Mouse (Mus musculus): ENCODE measurements at regions not wholly inside any gene's neighbourhood (a gene's known extent, or its start where the extent isn't known, plus 50 kb on each side); places are given as distances from the start of the nearest gene placed in this dataset.

GRCm38 (mm10) chr13:28502171-28502570 is 244.8 kb downstream of the Gm11361 start (continued):
- TF ChIP-seq CHD1 (IDR thresholded peaks at IDR 0.05; ENCODE audit: low read depth, low read length) (no peak), E2F4 (IDR thresholded peaks at IDR 0.05; ENCODE audit: insufficient replicate concordance, low read depth, low read length) (no peak), GABPA (IDR thresholded peaks at IDR 0.05; ENCODE audit: insufficient replicate concordance, low read depth, low read length) (no peak), HCFC1 (IDR thresholded peaks at IDR 0.05; ENCODE audit: low read depth, low read length) (peak; percentile 35; the same call in 1 of the 2 replicates), POLR2A (IDR thresholded peaks at IDR 0.05; ENCODE audit: low read depth, low read length) (no peak), MAFK (IDR thresholded peaks at IDR 0.05; ENCODE audit: insufficient replicate concordance, low read length) (no peak), POLR2AphosphoS2 (IDR thresholded peaks at IDR 0.05; ENCODE audit: low read depth, low read length) (no peak), RCOR1 (conservative IDR thresholded peaks at IDR 0.05; ENCODE audit: low read depth, low read length) (no peak), UBTF (IDR thresholded peaks at IDR 0.05; ENCODE audit: low read depth, low read length) (no peak), JUN (IDR thresholded peaks at IDR 0.05; ENCODE audit: insufficient read depth, low read depth, low read length) (no peak), MAZ (IDR thresholded peaks at IDR 0.05; ENCODE audit: low read depth, low read length) (peak; percentile 53; the same call in 1 of the 2 replicates), NELFE (IDR thresholded peaks at IDR 0.05; ENCODE audit: low read depth, low read length) (no peak), CHD2 (IDR thresholded peaks at IDR 0.05; ENCODE audit: low read length) (no peak; the same call in 1 of the 2 replicates)

DNA sequence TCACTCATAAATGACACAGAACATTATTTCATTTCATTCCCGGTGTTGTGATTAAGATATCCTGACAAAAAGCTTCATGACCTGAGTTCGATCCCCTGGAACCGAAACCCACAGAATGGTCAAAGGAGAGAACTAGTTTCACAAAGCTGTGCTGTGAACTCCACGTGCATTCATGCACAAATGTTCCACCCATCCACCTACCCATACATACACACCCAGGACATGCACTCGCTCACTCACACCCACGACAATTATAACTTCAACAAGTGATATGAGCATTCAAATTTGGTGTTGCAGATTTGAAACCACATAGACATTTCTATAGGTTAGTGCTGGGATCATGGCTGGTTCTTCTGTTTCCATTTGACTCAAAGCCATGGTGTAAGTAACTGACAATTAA is 243.4 kb downstream of the Gm11361 start:
- H3K4me1 ChIP-seq (ENCODE audit: control insufficient read depth in 1 of 2, insufficient read depth in 2 of 2), result peaks cover 14 to 29% of the 10 kb centered on the region in 2 experiments
- H3K79me2 ChIP-seq (replicated peaks; ENCODE audit: control insufficient read depth, extremely low read depth, insufficient read depth, poor library complexity, severe bottlenecking), result no peaks in the 10 kb centered on the region
- no peak overlapping the region for H3K27ac ChIP-seq (ENCODE audit: insufficient read depth, low read depth)
- DNase-seq (ENCODE audit: extremely low read depth), result no peak
- in situ Hi-C loops (cut with MboI; ENCODE audit: low pct_ligation_motif_present, low pct_unique_long_range_greater_than_20kb, low sequenced_read_pairs) (no loop called here), dilution Hi-C loops (cut with MboI; ENCODE audit: extremely low pct_ligation_motif_present, extremely low pct_unique_long_range_greater_than_20kb, low sequenced_read_pairs) (no loop called here)
- no peaks in the 10 kb centered on the region for H3K27me3 ChIP-seq (replicated peaks)
- TF ChIP-seq USF2 (conservative IDR thresholded peaks at IDR 0.05; ENCODE audit: low read depth, low read length) (no peak), BHLHE40 (IDR thresholded peaks at IDR 0.05; ENCODE audit: low read depth, low read length) (peak; percentile 59), HCFC1 (IDR thresholded peaks at IDR 0.05; ENCODE audit: low read depth, low read length) (no peak)
- no peaks in the 10 kb centered on the region for H3K36me3 ChIP-seq (replicated peaks in 1 of 2; ENCODE audit: control insufficient read depth in 1 of 2, insufficient read depth in 1 of 2, low read length in 1 of 2)
- no peak overlapping the region for H3K9ac ChIP-seq (ENCODE audit: insufficient read depth, low read depth)
- peak overlapping the region; percentile 31; the same call in 1 of the 2 replicates for H3K4me2 ChIP-seq (ENCODE audit: insufficient read depth, low read depth, poor library complexity, severe bottlenecking)
- no peaks in the 10 kb centered on the region for H3K9me3 ChIP-seq (replicated peaks; ENCODE audit: low read length)
- no peak overlapping the region for H3K4me3 ChIP-seq (replicated peaks in 1 of 3; ENCODE audit: low read depth in 2 of 3, low read length in 2 of 3, poor library complexity in 1 of 3)

DNA sequence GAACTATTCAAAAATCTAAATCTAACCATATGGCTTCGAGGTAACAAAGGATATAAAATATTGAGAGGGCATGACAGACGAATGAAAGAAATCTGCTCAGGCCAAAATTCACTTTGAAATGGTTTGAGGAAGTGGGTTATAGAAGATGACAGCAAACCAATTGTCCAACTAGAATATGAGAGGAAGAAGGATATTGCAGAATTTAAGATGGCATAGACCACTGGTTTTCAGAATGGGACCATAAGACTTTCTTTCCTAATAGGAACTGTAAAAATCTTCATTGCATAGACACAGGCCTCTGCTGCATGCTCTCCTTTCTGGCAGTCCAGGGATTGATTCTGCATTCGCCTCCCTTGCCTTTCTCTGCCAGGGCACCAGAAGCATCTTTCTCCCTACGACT is 240.2 kb downstream of the Gm11361 start:
- Histone ChIP-seq H3K36me3 (replicated peaks in 1 of 2; ENCODE audit: control insufficient read depth in 1 of 2, insufficient read depth in 1 of 2, low read length in 1 of 2) (no peaks in the 10 kb centered on the region), H3K4me3 (replicated peaks in 1 of 3; ENCODE audit: low read depth in 2 of 3, low read length in 2 of 3, poor library complexity in 1 of 3) (no peak overlapping the region), H3K79me2 (replicated peaks; ENCODE audit: control insufficient read depth, extremely low read depth, insufficient read depth, poor library complexity, severe bottlenecking) (no peaks in the 10 kb centered on the region), H3K9ac (ENCODE audit: insufficient read depth, low read depth) (no peak overlapping the region), H3K4me1 (ENCODE audit: control insufficient read depth in 1 of 2, insufficient read depth in 2 of 2) (peaks cover 9 to 21% of the 10 kb centered on the region in 2 experiments), H3K27ac (ENCODE audit: insufficient read depth, low read depth) (no peak overlapping the region), H3K27me3 (replicated peaks) (no peaks in the 10 kb centered on the region), H3K4me2 (ENCODE audit: insufficient read depth, low read depth, poor library complexity, severe bottlenecking) (no peak overlapping the region), H3K9me3 (replicated peaks; ENCODE audit: low read length) (no peaks in the 10 kb centered on the region)
- DNase-seq (ENCODE audit: extremely low read depth), result no peak
- TF ChIP-seq MXI1 (IDR thresholded peaks at IDR 0.05; ENCODE audit: low read depth, low read length) (no peak), BHLHE40 (IDR thresholded peaks at IDR 0.05; ENCODE audit: low read depth, low read length) (no peak), NELFE (IDR thresholded peaks at IDR 0.05; ENCODE audit: low read depth, low read length) (no peak), JUND (conservative IDR thresholded peaks at IDR 0.05; ENCODE audit: low read depth, low read length) (no peak)
- dilution Hi-C loops (cut with MboI; ENCODE audit: extremely low pct_ligation_motif_present, extremely low pct_unique_long_range_greater_than_20kb, low sequenced_read_pairs), result no loop called here
- in situ Hi-C loops (cut with MboI; ENCODE audit: low pct_ligation_motif_present, low pct_unique_long_range_greater_than_20kb, low sequenced_read_pairs), result no loop called here

Measured in CH12.LX (cell line).